Mouse (Mus musculus) frontal cortex, postnatal 10 days (tissue): ENCODE data around the gene Gdf2.

Experiments
- DNase-seq, 2 experiments: peaks; one replicate each; pipeline ENCODE4 v3.0.0; 2022; ENCODE audit warnings: low spot score in 2 of 2, mixed read lengths in 1 of 2

The Gdf2 gene

DNA sequence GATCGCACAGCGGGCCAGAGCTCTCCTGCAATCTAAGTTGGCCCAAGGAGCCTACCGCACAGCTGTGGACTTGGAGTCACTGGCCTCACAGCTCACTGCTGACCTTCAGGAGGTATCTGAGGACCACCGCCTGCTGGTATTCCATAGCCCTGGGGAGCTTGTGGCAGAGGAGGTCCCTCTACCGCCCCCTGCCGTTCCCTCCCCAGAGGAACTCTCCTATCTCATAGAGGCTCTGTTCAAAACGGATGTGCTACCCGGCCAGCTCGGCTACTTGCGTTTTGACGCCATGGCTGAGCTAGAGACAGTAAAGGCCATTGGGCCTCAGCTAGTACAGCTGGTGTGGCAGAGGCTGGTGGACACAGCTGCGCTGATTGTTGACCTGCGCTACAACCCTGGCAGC is 15.2 kb downstream of the Gdf2 start:
- DNase-seq = no peak

DNA sequence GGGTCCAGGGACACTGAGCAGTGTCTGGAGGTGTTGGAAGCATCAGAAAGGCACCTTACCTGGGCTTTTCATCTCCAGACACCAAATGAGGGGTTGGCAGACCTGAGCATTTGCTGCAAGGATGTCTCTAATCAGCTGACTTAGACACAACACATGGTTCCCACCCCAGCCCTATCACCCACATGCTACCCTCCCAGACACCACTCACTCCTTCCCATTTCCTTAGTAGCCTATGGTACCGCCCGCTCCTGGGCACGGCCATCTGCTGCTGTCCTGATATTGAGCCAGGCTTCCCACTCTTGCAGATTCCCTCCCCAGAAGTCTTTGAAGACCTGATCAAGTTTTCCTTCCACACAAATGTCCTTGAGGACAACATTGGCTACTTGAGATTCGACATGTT is 17.3 kb downstream of the Gdf2 start:
- no peak for DNase-seq

GRCm38 (mm10) chr14:33958841-33959240 is 18.0 kb downstream of the Gdf2 start:
- no peak for DNase-seq

DNA sequence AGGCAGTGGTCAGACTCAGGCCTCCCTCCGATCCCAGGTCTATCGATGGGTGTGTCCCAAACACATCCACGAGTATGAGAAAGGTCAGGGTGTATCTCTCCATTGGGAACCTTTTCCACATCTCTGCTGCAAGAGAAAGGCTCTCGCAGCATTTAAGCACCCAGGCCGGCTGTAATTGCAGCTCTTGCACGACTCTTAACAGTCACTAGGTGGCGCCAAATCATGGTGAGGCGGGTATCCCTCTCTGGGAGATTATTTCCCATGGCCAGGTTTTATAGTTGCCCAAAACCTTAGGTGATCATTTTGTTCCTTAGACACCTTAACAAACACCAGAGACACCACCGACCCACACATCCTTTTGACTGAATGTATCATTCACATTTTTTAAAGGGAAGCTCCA is 18.5 kb downstream of the Gdf2 start:
- peak in 1 of 2 experiments; percentile 53 for DNase-seq

GRCm38 (mm10) chr14:33965675-33966074 is 24.8 kb downstream of the Gdf2 start:
- no peak for DNase-seq

DNA sequence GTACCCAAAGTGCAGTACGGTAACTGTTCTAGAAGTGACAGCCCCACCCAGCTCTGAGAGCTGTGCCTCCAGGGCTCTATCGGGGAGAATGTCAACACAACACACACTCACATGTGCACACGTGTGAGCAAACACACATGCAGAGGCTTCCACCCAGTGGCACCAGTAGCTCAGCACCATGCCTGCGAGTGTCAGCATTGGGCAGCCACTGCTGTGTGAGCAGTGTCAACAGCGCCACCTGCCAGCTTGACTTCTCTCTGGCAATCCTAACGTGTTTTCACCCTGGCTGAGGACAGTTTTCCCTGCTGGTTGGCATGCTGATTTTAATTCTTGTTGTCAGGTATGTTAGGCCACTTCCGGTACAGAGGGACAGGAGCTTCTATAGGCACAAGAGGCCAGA is 31.8 kb downstream of the Gdf2 start:
- no peak for DNase-seq

DNA sequence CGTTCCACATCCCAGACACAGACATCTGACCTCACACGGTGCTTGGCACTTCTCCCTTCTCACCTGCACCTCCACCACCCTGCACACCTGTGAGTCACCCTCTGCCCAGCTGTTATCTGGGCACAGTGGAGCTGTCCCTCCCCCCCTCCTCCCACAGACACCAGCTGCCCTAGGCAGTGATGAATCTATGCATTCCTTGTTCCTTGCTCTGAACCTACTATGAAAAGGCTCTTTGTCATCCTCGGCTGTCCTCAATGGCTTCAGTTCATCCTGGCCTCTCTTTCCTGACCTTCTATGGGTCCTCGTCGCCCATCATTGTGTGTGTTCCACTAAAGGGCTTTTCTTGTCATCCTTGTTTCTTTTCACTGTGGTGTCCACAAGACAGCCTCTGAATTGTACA is 33.9 kb downstream of the Gdf2 start:
- DNase-seq = no peak

- no peak for DNase-seq
These were observed 36.9 kb downstream of the Gdf2 start for GRCm38 (mm10) chr14:33977748-33978147.

DNA sequence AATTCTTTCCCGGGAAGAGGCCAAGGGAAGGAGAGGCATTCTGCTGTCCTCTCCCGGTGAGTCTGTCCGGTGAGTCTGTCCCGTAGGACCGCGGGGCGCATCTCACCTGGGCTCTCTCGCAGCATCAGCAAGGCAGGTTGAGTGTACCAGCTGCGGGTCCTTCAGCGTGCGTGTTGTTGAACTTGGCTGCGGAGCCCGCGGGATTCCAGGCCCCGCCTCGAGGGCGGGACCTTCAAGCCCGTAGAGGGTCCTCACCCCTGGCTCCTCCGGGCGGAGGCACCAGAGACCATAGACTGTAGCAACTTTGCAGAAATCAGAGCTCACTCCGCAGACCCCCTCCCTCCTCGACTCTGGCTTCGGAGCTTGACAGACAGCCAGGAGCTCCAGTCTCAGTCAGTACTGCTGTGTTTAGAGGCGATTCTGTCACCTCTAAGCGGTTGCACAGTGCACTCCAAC is 37.8 kb downstream of the Gdf2 start, which contains the start of gene Zfp488:
Gene Zfp488, minus strand, starts transcription at position 161 of the 456 bp plus-strand sequence.
- peak in 1 of 2 experiments; percentile 29 for DNase-seq

GRCm38 (mm10) chr14:33989201-33989600 is 48.4 kb downstream of the Gdf2 start:
- DNase-seq = no peak

DNA sequence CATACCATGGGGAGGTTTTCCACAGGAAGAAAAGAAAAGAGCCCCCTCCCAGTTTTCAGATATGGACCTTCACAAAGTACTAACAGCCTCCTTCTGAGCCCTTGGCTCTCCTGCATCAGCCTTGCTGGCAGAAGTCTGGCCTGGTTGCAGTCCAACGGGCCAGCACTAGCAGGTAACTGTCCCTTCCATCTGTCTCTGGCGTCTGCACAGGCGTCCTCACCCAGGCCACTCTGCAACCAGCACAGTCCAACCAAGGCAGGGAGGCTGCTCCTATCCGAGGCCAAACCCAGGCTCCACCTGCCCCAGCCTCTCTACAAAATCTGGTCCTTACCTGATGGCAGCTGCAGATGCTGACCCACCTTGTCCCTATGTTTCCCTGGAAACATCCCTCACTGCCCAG is 51.1 kb downstream of the Gdf2 start:
- no peak for DNase-seq

- DNase-seq = no peak
These were observed 52.2 kb downstream of the Gdf2 start for GRCm38 (mm10) chr14:33993051-33993450.

DNA sequence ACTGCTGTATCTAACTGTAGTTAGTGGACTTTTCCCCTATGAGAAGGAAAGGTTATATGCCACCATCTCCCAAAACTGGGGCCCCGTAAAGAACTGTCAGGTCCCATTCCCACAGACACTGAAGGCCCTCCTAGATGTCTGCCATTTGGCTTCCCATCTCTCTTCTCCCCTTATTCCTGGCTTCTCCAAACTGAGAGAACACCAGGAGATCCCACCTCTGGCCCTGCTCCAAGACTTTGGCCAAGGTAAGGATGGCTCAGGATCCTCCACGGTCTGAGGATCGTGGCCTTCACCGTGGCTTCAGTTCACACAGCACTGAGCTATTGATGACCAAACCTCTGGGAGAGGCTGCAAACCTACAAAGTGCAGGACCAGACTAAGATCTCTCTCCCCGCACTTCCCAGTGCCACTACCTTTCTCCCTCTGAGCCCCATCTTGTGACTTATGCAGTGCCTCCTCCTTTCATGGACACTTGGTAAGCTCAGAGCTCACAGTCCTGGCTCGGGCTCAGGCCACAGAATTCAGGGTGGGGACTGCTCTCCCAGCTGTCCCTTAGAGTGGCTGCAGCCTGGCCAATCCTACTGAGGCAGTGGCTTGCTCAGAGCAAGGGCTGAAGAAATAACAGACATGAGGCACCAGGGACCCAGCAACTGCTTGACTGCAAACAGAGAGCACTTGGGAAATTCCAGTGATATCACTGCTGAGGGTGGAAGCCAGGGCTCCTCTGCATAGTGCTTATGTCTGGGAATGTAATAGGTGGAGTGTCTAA is 52.9 kb downstream of the Gdf2 start:
- DNase-seq = no peak
